Mouse (Mus musculus): ENCODE results near the gene Rxfp4.

Gene Rxfp4

DNA sequence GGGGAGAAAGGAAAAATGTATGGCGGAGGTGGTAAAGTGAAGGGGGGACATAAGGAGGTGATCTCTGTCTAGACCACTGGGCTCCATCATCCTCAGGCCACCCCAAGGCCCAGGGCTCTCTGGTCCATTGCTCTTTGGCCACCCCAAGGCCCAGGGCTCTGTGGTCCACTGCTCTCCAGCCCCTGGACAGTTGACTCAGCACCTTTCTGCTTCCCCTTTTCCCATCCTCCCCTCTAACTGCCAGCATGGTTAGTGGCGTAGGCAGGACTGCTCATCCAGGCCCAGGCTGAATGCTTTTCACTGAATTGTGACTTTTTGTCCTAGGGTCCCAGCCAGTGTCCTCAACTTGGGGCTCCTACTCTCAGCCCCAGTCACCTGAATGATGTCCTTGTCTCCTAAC, 25.4 kb downstream of the Rxfp4 start:
- DNase-seq: no peak

DNA sequence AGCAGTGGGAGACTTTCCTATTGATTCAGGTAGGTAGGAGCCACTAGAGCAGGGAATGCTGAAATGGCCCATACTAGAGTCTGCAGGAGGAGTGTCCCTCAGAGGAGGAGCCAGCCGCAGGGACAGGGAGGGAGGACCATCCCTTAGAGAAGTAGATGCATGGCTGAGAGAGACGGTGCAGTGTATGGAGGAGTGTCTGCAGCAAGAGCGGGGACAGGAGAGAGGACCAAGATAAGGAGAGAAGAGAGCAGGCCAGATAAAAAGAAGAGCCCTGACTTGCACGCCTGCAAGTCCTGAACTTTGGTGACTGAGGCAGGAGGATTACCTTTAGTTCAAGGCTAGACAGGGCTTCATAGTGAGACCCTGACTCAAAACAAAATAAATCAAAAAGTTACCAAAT, 25.8 kb downstream of the Rxfp4 start:
- DNase-seq: no peak

DNA sequence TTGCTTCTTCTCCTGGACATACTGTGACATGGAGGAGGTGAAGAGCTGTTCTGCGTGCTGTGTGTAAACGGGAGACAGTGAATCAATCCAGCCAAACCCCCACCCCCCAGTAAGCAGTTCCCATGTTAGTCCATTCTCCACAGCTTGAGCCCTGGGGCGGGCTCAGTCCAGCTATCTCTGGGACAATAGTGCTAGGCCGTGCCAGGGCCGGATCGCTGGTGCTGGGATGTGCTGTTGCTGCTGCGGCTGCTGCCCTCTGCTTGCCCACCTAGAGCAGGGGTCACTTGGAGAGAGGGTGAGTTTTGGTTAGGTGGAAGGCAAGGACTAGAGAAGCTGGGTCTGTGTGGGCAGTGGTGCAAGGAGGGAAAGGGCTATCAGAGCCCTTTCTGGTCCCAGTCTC, 26.6 kb downstream of the Rxfp4 start:
- DNase-seq: no peak

DNA sequence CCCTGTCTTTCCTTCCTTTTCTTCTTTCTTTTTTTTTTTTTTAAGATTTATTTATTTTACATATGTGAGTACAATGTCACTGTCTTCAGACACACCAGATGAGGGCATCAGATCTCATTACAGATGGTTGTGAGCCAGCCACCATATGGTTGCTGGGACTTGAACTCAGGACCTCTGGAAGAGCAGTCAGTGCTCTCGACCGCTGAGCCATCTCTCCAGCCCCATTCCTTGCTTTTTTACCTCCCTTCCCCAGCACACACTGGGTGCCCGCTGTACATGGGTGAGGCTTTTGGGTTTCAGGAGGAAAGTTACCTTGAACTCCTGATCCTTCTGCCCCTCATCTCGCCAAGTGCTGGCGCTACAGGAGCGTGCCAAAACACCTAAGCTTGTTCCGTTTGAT, 27.4 kb downstream of the Rxfp4 start:
- DNase-seq: no peak

DNA sequence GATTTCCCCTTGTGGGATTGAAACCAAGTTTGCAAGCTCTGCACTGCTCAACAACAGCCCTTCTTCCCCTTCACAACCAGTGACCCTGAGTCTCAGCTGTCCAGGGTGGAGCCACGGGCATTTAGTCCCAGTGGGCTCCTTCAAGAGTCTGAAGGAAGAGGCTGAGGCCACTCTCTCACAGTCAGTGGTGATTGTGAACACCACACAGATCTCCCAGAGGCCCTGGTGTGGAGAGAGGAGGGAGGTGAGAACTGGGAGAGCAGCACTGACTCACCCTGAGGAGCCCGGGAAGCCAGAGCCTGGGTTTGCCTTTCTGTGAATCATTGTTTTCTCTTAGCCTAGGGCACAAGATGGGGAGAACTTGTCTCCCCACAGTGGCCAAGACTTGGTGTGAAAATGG, 28.0 kb downstream of the Rxfp4 start:
- no peak for DNase-seq

DNA sequence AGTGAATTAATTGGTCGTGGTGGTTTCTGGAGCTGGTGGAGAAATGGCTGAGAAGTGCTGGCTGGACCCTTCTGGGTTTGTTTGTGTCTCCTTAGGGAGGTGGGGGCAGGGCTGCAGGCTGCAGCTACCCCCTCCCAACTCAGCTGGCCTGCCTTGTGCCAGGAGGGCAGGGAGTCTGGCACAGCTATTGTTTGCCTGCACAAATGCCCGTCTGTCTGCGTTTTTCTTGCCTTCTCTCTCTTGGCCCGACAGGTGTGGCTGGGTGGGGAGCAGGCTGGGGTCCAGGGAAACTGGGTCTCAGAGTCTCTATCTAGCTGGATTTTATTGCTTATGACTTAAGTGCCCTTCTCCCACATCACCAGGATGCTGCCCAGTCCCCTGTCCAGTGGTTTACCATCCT, 28.6 kb downstream of the Rxfp4 start:
- no peak for DNase-seq

DNA sequence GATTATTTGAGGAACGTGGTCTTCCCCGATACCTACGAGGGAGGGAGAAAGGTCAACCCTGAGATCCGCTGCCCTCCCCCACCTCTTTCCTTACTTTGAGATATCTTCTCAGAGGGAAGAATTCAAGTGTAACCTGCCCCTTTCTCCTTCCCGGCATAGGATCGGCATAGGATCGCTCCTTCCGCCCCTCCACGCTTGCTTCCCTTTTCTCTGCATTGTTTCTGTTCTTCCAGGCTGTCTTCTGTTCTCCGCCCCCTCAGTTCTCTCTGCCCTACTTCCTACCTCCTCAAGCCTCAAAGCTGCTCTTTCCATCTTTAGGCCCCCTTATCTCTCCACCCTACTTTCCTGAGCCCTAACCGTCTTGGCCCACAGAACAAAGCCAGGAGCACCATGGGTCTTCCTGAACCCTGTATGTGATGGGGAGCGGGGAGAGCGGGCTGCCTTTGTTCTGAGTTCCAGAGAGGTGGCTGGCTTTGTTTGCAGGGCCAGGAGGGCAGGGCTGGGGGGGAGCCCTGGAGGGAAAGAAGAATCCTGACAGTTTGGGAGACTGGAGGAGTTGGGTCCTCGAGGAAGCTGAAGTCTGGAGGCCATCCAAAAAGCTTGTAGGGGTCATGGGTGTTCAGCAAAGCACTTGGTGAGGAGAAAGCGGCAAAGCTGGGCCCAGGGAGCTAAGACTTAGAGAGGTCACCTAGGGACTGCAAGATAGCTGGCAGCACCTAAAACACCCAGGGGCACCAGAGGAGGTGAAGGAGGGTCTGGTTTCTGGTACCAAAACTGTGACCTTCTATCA, 29.4 kb downstream of the Rxfp4 start:
- peak in 1 of 2 experiments; percentile 46 for DNase-seq

DNA sequence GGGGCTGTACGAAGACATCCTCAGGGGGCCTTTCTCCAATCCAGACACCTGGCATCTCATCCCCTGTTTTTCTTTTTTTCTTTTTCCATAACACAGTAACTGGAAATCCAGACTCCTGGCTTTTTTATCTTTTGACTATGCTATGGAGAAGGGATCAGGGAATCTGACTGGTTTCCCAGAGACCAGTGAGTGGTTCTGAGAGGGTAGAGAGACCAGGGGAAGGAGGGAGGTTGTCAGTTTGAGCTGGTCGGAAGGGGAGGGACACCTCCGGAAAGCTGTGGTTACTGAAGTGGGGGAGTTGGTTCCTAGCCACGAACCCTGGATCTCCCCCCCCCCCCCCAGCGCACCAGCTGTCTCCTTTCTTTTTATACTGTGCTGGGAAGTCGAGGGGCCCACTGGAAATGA, 30.0 kb downstream of the Rxfp4 start:
- peak; percentile 55 for DNase-seq

DNA sequence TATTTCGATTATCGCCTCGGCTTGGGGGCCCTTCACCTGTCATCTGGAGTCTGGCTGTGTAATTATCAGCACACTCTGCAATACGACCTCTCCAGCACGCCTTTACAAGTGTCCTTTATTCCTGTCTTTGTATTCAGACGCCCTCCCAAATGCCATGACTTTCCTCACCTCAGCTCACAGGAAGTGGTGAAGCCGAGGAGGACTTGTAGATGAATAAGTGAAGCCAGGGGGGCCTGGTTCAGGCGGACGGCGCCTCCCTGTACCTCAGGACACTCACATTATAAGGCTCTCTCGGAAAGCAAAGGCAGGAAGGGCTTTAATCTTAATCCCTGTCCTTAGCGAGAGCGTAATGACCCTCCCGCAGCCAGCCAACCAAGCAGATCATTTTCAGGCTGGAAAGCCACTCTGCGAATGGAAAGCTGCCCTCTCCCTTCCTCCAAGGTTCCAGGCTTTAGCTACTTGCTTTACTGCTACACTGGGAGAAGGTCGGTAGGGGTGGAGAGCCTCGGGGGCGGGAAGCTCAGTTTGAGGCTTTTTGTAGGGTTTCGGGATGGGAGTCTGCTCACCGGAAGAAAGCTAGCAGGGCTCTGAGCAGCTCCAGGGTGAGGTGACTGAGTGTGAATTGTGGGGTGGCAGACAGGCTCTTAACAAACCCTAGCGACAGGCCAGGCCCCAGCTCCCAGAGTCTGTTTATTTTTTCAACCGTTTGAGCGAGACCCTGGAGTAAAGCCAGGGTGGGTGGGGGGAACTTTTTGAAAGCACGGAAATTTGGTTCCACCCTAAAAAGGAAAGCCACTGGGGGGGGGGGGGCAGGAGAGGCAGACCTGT, 30.6 kb downstream of the Rxfp4 start:
- DNase-seq: peak; percentile 74 to 78

DNA sequence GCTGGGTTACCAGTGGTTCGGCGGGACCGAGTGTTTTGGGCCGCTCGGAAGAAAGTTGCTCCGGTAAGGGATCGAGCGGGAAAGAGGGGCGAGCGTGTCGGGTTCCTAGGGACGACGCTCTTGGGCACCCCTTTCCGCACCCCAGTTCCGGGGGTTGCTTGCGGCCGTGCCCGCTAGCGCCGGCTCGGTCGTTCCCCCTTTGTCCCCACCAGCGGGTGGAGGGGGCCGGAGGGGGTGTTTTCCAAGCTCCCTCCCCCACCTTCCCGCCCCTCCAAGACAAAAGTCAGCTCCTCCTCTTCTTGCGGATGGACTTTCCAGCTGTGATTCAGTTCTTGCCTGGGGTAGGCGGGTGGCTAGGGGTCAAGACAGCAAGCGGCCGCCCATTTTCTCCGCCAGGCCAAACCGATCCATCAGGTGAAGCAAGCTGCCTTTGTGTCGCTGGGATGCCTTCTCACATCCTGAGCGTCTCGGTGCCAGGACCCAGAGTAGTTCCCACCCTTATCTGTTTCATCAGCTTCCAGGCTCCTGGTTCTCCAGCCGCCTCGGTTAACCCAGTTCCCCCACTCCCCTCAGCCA, 31.3 kb downstream of the Rxfp4 start:
- peak; percentile 80 to 89 for DNase-seq

DNA sequence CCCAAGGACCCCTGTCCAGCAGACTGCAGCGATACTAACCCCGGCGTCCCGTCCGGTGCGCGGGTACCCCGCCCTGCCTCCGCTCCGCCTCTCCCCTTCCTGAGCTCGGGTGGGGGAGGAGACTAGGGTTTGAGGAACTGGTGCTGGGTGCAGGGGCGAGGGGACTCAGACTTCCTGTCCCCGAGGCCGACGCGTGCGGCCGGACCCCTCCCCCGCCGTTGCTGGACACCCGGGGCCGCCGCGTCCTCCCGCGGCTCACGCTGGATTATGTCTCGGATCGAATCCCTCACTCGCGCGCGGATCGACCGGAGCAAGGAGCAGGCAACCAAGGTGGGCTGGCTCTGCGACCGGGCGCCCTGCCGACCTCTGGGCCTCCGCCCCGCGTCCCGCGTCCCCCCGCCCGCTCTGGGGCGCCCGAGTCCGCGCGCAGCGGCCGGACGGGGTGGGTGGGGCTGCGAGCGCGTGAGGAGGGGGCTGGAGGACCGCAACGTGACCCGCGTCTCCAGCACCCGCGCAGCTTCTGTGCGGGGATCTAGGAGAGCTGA, 31.9 kb downstream of the Rxfp4 start:
- peak; percentile 89 to 92 for DNase-seq

DNA sequence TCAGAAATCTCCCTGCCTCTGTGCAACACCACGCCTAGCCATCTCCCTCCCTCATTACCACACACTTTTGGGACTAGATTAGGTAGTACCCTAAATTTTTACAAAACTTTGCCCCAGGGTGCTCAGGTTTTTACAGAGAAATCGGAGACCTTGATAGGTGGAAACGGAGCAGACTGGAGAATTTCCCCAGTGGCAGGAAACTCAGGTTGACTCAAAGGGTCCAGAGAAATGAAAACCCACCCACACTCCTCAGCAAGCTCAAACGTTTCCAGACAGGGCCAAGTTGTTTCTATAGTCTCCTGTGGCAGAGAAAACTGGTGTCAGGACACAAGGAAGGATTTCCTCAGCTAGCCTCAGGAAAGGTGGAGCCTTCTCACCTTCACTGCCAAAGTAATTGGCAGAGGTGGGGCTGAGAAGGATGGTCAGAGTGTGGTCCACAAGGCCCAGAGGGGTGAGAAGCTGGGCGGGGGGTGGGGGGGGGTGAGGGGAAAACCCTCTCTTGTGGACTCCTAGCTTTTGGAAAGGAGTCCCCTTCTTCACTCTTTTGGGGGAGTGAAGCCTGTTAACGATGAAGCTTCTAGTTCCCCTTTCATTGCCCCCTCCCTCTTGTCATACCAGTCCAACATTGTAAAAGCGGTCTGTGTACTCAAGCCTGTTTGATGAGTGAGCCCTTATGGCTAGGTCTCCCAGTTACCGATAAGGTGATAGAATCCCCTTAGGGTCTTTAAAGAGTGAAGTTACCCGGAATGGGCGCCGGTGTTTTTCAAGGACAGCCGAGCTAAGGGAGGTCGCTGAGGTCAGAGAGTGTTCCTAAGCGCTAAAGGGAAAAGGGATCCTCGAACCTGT, 32.6 kb downstream of the Rxfp4 start:
- DNase-seq: no peak

DNA sequence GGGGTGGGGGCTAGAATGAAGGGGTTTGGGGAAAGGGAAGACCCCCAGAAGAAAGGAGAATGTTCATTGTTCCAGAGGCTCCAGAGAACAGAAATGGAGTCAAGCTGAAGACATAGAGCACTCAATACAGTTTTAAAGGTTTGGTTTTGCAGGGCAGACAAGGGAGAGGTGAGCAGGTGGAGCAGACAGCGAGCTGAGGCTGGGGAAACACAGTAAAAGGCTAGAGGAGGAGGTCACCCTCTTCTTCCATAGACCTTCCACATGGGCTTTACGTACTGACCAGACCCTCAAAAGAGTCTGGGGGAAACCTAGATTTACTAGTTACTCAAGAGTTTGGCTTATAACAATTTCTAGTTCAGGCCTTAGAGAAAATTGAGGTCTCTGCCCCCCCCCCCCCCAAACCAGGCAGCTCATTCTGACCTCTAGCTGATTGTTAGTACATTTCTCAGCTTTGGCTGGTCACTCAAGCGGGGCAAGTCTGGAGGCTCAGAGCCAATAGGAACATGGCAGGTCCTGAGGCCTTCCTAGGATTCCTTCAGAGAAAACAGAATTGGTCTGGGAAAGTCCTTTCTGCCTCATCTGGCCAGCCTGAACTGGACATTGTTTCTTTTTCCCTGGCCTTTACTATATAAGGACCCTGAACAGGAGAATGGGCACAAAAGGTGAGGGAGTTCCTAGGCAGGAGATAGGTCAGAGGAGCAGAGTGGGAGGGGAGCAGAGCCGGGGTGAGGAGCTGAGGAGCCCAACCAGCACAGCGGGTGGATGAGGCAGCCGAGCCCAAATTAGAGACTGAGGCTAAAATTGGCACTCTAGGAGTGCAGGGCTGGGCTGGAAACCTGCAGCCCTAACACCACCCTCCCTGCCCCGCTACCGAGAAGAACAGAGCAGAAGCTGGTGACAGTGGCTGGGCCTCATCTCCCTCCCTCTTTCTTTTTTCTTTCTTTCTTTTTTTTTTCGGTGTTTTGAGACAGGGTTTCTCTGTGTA, 33.5 kb downstream of the Rxfp4 start:
- DNase-seq: no peak

DNA sequence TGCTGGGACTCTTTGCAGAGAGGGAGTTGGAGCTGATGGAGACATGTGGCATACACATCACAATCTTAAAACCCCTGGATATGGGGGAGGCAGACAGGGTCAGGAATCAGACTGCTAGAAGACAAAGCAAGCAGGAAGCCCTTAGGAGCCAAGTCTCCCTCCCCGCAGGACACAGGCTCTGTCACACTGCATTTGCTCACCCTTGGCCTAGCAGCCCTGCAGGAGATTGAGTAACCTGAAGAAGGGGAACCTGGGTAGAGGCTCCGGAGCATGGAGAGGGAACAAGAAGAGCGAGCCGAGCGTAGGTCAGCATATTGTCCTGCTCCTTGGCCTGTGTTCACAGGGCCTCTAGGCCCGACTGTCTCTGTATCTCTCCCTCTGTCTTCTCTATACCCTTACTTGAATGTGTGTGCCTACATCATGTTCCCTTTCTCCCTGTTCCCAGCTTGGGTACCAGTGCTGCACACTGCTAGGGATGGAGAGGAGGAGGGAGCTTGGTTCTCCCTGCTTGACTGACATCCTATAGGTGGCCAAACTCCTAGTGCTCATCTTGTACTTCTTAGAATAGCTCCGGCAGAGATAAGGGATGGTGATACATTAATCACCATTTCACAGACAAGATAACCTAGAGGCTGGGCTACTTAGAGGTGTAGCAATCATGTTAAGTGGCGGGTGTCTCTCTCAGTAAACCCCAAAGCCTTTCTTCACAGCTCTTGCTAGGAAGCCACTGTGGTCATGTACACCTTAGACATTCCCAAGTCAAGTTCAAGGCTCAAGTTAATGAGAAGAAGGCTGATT, 34.7 kb downstream of the Rxfp4 start:
- DNase-seq: peak in 1 of 2 experiments; percentile 59

DNA sequence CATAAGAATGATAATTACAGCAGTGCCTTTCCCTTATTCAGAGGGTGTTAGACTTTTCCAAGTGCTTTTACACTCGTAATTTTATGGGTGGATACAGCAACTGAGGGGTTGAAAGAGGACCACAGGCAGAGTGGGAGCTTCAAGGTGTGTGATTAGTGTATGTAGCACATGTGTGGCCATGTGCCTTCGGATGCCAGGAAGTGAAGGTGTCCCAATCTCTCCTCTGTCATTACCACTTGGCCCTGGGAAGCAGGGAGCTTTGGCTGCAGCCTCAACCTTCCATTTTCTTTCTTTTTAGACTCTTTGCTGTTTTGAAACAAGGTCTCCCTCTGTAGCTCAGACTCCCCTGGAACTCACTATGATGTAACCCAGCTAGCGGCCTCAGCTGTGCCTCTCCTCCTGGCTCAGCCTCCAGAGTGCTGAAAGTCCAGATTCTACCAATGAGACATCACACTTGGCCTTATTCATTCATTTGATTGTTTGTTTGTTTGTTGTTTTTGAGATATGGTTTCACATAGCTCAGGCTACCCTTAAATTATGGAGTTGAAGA, 35.9 kb downstream of the Rxfp4 start:
- DNase-seq: no peak

DNA sequence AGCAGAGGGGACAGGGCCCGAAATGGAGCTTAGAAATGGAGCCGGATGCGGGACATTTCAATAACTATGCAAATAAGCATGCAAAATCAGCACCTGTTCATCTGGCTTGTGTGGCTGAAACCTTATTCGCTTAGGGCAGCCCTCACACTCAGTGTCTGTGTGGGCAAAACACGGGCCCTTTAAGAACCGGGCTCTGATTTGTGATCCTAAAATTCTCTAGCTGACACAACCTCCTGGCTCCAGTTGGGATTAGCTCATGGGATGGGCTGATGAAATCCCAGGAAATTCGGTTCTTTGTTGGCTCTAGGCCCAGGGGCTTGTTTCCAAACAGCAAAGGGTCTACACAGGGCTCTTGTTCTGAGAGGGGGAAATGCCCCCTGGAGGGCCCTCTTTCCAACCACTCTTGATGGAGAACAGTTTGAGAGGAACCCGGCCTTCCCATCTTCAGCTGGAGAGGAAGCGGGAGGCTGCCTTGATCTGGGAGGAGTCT, 37.0 kb downstream of the Rxfp4 start:
- DNase-seq: peak; percentile 78 to 80

DNA sequence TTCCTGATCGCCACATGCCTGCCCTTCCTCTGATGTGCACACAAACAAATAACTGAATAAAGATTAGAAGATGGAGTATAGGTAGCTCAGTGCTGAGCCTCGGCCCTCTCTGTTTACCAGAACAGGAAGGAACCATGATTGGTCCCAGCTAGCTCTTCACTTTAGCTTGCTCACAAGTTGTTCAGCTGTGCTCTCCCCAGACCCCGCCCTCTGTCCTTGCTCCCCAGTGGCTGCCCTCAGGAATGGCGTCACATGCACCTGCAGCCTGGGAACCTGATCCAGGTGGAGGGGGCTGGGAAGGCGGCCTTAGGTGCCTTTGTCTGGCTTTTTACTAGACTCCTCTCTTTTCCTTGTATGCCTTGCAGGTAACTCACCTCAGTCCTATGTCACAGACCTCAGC, 37.8 kb downstream of the Rxfp4 start:
- peak; percentile 33 to 62 for DNase-seq

DNA sequence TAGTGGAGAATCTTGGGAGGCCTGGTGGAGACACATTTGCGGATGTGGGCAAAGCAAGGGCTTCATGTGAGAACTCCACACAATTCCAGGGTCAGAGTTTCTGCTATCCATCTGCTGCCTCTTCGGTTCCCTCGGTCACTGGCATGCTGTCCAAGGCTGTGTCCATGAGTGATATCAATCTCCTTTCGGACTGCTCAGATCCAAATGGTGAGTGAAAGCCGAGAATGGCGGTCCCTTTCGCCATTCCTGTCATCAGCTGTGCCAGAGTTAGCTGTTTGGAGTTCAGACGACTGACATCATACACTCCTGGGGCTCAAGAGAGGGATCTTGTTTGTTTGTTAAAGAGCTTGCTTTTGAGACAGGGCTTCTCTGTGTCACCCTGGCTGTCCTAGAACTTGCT, 38.5 kb downstream of the Rxfp4 start:
- no peak for DNase-seq

DNA sequence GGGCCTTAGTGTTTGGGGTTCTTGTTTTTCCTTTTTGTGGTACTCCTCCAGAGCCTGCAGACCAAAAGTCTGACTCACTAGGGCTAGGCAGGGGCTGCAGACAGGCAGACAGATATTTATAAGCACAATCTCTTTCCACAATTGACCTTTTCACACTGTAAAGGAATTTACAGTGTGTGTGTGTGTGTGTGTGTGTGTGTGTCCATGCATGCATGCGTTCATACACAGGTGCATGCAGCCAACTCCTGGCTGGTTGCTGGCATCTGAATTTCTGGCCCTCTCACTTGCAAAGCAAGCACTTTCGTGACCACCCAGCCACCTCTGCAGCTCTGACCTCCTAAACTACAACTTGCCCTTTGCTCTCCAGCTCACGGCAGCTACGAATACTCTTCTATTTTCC, 43.9 kb downstream of the Rxfp4 start:
- DNase-seq: no peak

DNA sequence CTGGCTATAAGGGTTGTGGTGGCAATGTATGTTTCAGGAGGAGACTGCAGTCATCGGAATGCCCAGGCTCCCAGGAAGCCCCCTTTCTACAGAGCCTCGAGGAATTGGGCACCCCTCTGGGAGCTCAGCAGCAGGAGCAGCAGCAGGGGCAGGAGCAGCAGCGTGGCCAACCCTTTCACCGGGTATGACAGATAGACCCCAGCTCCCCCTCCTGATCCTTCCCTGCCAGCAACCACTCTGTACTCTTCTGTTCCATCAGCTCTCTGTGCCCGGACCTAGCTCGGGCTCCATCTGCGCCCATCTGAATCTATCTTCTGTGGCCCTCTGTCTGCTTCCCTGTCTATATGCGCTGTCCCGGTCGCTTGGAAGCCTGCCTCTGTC, 45.2 kb downstream of the Rxfp4 start:
- DNase-seq: no peak

Measured in lung, postnatal 4 days (tissue).